Mouse (Mus musculus): Measurements from ENCODE around the gene Spin1. TPM values are rescaled to one million over a fixed set of nuclear protein-coding genes. Genes with fewer than 3 reads are reported as not detected.
A peak's percentile ranks its signal among the peaks of the same experiment; 100 is the strongest.

Spin1 gene
- total RNA-seq, 4 experiments from 2014 or later = 16.9 to 19.0 (median 18.3) TPM

GRCm38 (mm10) chr13:51191416-51192140, 90.9 kb downstream of the Spin1 start:
- DNase-seq (ENCODE audit: low spot score in 2 of 2) = no peak

GRCm38 (mm10) chr13:51193893-51194292, 93.2 kb downstream of the Spin1 start:
- no peak for DNase-seq (ENCODE audit: low spot score in 2 of 2)

- peak in 1 of 2 experiments; percentile 17 for DNase-seq (ENCODE audit: low spot score in 2 of 2)
These were observed 97.0 kb downstream of the Spin1 start for GRCm38 (mm10) chr13:51197699-51198098.

GRCm38 (mm10) chr13:51198186-51198585, 97.5 kb downstream of the Spin1 start:
- DNase-seq (ENCODE audit: low spot score in 2 of 2) = peak; percentile 27 to 37

Other genes starting within 250 kb of the Spin1 start
- gene Nxnl2, start 70.1 kb downstream of the Spin1 start, total RNA-seq (2022) = not detected